Mouse (Mus musculus): ENCODE results near the gene Vps45.

Gene Vps45

DNA sequence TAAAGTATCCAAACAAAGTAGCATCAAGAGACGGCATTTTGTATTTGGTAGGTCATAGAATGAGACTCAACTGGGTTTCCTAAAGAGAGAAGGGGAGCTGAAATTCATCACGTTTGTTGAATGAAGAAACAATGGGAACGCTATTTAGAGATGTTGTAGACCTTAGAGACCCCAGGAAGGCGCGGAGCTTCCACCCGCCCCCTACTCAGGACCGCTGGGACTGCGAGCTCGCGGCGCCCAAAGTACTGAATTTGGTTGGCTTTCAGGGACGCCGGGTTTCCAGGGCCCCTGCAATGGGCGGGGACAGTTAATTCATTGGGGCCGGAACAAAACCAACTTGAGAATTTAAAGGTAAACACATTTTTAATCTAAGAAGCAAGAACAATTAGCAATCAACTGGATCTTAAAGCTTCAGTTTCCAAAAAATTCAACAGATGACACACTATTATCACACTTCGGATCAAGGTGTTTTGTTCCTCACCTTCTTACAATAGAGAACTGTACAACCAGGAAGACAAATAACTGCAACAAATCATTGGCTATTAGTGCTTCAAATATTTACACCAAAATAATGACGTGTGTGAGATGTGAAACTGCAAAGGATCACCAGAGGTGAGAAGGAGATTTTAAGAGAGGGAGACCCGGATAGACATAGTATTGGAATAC lies at the start of gene Vps45:
TSS of gene Vps45 (minus strand) at position 236 of the 666 bp plus-strand sequence.
- peak; percentile 82 for DNase-seq (ENCODE audit: low read depth)

- DNase-seq (ENCODE audit: low read depth) = no peak
These were observed 47.9 kb upstream of the Vps45 start for GRCm38 (mm10) chr3:96106151-96106550.

DNA sequence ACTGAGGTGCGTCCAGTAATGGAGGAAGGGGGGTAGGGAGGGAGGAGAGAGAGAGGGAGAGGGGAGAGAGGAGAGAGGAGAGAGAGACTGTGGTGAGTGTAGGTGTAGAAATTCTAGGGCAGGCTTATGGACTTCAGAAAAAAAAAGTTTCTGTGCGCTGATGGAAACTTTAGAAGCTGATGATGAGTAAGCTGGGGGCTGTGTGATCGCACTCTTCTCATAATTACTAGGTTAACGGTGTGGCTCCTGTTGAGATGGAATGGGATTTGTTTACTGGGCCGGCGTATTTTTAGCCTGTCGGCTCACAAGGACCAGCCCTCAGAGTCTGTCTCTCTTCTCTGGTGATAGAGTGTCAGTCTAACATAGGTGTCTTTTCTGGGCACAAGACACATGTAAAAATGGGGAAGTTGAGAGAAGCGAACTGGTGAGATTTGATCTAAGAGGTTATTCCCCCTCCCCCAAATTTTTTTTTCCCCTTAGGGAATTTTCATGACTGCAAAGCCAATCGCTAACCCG lies 47.0 kb upstream of the Vps45 start:
- no peak for DNase-seq (ENCODE audit: low read depth)

DNA sequence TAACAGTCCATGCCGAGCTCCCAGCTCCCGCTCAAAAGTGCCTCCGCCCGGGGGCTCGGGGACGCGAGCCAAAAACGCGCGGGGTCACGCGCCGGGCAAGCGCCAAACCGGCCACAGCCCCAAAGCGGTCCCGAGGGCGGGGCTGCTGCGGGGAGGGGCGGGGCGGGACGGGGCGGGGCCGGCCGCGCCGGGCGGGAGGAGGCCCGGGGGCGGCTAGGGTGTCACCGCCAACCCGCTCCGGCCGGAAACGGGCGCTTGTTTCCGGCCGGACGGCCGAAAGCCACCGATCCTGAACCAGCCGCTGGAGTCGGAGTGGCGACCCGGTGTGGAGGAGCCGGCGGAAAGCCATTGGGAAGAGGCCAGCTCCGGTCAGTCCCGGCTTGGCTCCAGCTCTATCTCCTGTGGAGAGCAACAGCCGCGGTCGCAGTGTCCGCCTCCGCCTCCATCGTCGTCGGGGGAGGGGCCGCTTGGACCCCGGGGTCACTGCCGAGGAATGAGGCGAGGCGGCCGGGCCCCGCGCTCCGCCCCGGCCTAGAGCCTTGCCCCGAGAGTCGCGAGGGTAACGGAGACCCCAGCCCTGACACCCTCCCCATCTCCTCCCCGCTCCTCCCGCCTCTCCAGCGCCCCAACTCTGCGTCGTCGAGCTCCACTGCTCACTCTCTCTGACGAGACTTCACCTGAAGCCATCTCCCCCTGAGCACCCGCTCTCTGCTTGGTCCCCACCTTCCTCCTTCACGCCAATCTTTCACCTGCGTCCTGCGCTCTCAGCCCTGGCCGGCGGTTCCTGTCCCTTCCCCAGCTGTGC lies 46.2 kb upstream of the Vps45 start, which contains the start of gene Otud7b:
TSS of gene Otud7b (plus strand) at position 267 of the 805 bp plus-strand sequence.
- peak; percentile 58 for DNase-seq (ENCODE audit: low read depth)

GRCm38 (mm10) chr3:96103901-96104260 lies 45.6 kb upstream of the Vps45 start:
- DNase-seq (ENCODE audit: low read depth) = no peak

DNA sequence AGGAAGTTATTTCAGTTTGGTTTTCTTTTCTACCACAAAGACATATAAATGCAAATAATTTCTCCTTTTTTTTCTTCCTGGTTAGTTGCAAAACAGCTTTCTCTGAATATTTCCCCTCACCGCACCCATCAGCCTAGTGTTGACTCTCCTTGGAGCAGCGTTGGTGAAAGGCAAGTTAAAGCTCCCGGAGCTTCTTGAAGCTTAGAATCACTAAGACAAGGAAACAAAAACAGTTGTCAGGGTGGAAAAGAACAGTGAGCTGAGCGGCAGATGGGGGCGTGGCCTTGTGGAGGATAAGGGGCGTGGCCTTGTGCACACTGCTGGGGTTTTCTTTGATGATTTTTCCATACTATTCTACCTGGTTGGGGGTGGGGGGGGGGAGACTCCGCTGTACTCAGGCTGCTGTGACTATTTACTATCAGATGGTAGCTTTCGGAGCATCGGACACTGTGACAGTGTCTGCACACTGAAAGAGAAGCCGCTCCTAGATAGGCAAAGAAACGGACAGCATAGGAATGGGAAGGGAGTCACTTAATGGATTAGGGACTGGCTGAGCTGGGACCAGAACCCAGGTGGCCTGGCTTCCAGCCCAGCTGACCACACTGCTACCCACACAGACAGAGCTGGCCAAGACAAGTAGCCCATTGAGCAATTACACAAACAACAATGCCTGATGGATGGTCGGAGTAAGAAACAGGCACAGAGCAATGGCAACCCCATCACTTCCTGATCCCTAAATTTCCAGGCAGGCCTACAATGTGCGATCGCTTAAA lies 44.0 kb upstream of the Vps45 start:
- DNase-seq (ENCODE audit: low read depth) = peak; percentile 53

DNA sequence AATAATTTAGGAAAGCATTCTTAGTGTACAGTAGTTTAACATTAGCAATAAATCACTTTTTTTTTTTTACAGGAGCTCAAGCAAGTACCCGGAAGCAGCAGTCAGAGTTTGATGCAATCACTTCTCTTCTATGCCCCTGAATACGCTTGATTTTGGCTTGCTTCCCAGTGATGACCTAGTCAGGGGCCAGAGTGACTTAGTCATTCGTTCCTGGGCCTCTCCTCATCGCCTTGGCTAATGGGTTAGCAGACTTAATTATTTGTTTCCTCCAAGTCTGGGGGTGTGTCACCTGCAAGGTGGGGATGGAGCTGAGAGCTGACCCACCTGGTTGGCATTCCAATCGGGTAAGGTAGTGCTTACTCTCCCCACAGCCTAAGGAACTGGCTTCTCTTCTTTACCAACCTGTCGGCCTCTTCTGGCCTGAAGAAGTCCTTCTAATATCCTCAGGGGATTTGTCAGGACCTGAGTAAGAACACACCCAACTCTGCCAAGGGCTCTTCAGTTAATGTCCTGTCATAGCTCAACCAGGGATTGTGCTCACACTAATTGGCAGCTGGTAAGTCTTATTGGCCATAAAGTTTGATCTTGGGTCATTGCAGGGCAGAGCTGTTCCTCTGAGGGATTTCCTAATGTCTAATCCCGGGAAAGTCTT lies 40.5 kb upstream of the Vps45 start:
- no peak for DNase-seq (ENCODE audit: low read depth)

DNA sequence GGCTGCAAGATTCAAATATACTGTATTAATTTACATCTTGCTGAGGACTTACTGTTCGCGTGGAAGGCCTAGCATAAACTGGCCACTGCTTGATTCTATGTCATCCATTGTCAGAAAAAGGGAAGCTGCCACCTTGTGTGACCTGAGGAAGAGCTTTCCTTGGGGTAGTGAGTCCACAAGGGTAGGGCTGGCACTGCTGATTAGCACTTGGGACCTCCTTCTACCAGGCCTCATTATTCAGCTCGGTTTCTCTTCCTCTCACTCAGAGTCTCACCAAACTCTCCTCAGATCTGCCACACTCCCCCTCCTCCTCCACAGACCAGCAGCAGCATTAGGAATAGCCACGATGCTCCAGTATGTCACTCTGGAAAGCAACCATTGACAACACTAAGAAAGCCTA lies 39.9 kb upstream of the Vps45 start:
- no peak for DNase-seq (ENCODE audit: low read depth)

- DNase-seq (ENCODE audit: low read depth) = no peak
These were observed 35.9 kb upstream of the Vps45 start for GRCm38 (mm10) chr3:96094203-96094602.

DNA sequence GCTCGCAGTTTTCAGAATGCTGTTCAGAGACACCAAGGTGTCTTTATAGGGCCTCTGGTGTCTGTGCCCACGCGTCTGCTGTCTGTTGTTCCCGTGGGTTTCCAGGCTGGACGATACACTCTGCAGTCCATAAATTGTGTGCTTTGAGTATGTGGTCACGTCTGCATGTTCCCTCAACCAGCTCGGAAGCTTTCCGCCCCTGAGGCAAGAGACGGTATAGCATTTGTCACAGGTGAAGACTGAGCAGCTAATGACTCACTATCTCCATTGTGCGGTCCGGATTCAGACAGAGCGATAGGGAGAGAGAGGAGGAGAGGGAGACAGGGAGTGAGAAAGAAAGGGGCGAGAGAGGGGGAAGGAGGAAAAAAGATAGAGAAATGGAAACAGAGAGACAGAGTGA lies 35.2 kb upstream of the Vps45 start:
- DNase-seq (ENCODE audit: low read depth) = no peak

DNA sequence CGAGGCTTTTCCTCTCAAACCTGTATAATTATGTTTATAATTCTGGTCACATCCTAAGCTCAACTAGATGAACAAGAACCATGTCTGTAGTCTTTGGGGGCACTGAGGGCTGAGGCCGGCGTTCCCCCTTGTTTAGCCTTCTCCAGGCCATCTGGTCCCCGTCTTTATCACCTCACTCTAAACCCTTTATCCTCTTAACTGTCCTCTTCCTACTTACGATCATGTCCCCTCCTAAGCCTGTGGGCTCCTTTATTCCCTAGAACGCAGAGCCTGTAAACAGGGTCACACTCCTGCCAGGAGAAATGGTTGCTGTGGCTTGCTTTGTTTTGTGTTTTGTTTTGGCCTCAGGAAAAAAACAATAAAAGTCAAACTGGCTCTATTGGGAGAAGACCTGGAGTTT lies 33.7 kb upstream of the Vps45 start:
- no peak for DNase-seq (ENCODE audit: low read depth)

- DNase-seq (ENCODE audit: low read depth) = no peak
These were observed 32.9 kb upstream of the Vps45 start for GRCm38 (mm10) chr3:96091146-96091545.

- DNase-seq (ENCODE audit: low read depth) = no peak
These were observed 31.7 kb upstream of the Vps45 start for GRCm38 (mm10) chr3:96089882-96090489.

- no peak for DNase-seq (ENCODE audit: low read depth)
These were observed 29.5 kb upstream of the Vps45 start for GRCm38 (mm10) chr3:96087801-96088200.

DNA sequence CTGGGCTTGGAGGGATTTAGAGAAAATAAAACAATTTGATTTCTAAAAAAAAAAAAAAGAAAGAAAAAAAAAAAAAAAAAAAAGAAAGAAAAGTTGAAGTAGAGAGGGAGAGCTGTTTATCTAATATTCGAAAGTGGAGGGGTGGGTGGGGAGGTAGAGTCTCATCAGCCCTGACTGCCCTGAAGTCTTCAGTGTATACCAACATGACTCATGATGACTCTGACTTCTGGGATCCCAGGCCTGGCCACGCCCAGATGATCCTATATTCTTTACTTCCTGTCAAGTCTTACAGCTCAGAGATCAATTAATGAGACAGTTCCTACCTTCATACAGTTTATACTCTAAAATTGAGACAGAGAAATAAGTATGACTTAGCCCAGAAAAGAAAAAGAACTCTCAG lies 29.0 kb upstream of the Vps45 start:
- no peak for DNase-seq (ENCODE audit: low read depth)

- DNase-seq (ENCODE audit: low read depth) = no peak
These were observed 26.0 kb upstream of the Vps45 start for GRCm38 (mm10) chr3:96084146-96084755.

GRCm38 (mm10) chr3:96082714-96083508 lies 24.6 kb upstream of the Vps45 start:
- DNase-seq (ENCODE audit: low read depth) = no peak

DNA sequence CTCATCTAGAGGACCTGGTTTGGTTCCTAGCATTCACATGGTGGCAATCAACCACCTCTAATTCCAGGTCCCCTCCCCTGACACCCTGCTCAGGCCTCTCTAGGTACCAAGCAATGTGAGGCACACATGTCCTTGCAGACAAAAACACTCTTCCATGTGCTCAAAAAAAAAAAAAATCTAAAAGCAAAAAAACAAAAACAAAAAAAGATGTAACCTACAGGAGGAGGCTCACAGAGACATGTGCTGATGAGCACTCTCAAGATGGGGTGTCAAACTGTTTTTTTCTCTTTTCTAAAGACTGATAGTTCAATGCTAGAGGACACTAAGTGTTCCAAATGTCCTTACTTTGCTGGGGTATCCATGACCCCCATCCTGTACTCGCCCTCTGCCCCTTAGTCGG lies 23.8 kb upstream of the Vps45 start:
- DNase-seq (ENCODE audit: low read depth) = no peak

- no peak for DNase-seq (ENCODE audit: low read depth)
These were observed 23.4 kb upstream of the Vps45 start for GRCm38 (mm10) chr3:96081650-96082049.

- DNase-seq (ENCODE audit: low read depth) = peak; percentile 58
These were observed 22.7 kb upstream of the Vps45 start for GRCm38 (mm10) chr3:96081006-96081405.

Data from c-Kit-positive CD71-positive TER-119-negative erythroid progenitor cells, embryonic 14.5 days (primary cell).